Mouse (Mus musculus) myocyte (in vitro differentiated cells): Measurements from ENCODE around the gene Gm20388.

ENCODE experiments used
- CEBPB ChIP-seq: IDR thresholded peaks from 2 replicates; pipeline ENCODE4 v1.6.1; 2011; ENCODE audit warnings: mild to moderate bottlenecking, moderate library complexity; ENCODE audit not compliant: poor library complexity, insufficient read depth, severe bottlenecking
- E2F4 ChIP-seq: IDR thresholded peaks from one replicate; pipeline ENCODE4 v1.6.1; 2011; ENCODE audit warnings: mild to moderate bottlenecking, control low read depth, moderate library complexity; ENCODE audit not compliant: insufficient read depth
- MAX ChIP-seq: IDR thresholded peaks from one replicate; pipeline ENCODE4 v1.6.1; 2011; ENCODE audit warnings: low read depth, mild to moderate bottlenecking, control low read depth
- POLR2A ChIP-seq: IDR thresholded peaks from one replicate; pipeline ENCODE4 v1.6.1; 2011; ENCODE audit warnings: low read depth, mild to moderate bottlenecking, control low read depth, moderate library complexity; ENCODE audit not compliant: insufficient read length
- REST ChIP-seq: IDR thresholded peaks from one replicate; pipeline ENCODE4 v1.6.1; 2011; ENCODE audit warnings: mild to moderate bottlenecking, control low read depth, moderate library complexity; ENCODE audit not compliant: insufficient read depth, insufficient read length
- TCF12 ChIP-seq: IDR thresholded peaks from one replicate; pipeline ENCODE4 v1.6.1; 2011; ENCODE audit warnings: mild to moderate bottlenecking, control low read depth; ENCODE audit not compliant: poor library complexity, insufficient read depth, severe bottlenecking
- USF1 ChIP-seq: IDR thresholded peaks from one replicate; pipeline ENCODE4 v1.6.1; 2011; ENCODE audit warnings: low read depth, mild to moderate bottlenecking, control low read depth, moderate library complexity

DNA sequence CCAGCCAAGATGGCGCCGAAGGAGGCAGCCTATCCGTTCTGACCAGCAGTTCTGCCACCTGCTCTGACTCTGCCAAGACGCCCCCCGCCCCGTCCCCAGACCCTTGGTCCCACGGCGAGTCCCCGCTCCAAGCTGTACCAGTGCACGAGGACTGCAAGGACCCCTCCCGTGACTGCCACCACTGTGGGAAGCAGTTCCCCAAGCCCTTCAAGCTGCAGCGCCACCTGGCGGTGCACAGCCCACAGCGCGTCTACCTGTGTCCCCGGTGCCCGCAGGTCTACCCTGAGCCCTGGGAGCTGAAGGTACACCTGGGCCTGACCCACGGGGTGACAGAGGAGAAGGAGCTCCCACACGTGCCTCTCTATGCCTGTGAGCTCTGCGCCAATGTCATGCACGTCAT, 2358.8 kb downstream of the Gm20388 start:
- TF ChIP-seq TCF12 (no peak), USF1 (no peak), E2F4 (no peak), REST (no peak), POLR2A (no peak), CEBPB (no peak), MAX (no peak)
